Mouse (Mus musculus) ES-CJ7 (cell line): Measurements from ENCODE around the gene Taf6l.

Experiments used
- DNase-seq: peaks from one replicate; pipeline ENCODE4 v3.0.0; 2011; ENCODE audit warnings: low read depth, low spot score

The Taf6l gene

DNA sequence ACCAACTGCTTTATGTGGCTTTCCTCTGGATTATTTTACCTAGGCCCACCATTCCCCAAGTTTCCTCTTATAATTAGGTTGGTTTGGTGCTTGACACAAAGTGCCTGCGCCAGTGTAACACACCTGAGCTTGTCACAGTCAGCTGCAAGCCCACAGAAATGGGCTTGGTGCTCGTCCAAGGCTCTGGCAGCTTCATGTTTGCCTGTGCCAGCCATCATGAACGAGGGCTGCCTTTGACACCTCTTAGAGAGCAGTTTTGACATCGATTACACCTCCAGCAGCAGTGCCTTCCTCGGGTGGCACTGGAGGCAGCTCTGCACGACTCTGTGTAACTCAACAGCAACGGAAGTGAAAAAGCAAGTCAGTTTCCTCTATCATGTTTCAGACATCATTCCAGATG, 4.0 kb upstream of the Taf6l start:
- DNase-seq = no peak

DNA sequence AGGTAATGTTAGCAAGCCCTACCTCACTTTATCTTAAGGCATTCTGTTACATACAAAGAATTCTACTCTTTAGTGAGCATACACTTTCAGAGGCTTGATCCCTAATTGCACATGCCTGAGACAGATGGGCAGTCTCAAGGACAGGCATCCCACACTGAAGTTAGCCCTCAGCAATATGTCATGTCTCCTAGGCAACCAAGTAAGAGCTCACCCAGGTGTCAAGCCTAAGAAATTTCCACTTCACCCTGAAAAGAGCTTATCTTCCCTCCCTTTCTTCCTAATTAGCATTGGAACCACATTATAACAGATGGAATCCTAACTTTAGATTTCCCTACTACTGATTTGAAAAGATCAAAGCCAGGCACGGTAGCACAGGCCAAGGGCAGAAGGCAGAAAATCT, 3.0 kb upstream of the Taf6l start:
- no peak for DNase-seq

DNA sequence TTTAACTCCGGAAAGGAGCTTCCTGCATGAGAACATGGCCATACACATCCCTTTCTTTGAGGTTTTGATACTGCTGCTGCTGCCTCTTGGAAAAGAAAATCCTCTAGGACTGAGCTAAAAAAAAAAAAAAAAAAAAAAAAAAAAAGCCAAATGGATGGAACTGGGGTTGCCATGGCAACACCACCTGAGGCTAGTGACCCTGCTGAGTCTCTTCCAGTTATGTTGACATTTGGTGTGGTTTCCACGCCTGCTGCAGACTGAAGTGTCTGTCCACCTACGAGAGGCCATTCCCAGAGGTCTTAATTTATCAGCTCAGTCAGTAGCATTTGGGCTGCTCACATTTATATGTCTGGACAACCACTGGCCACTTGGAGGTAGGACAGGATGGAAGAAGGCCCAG, 2.3 kb upstream of the Taf6l start:
- peak; percentile 38 for DNase-seq

DNA sequence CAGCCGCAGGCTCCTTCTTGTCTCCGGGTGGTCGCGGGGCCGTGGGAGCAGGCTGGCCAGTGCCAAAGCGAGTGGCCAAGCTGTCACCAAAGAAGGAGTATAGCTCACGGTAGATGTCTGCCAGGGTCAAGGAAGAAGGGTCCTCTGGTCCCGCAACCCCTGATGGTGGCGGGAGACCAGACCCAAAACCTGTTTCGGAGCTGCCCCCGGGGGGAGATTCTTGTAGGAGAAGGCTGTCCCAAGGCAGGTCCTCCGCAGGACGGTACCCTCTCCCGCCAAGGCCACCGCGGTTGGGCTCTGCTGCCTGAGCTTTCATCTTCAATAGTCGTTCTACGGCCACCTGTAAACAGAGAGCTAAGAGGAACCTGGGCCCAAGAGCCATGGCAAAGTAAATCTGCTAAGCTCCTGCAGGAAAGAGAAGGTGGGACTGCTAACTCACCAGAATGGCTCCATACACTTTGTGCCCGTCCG, 11.2 kb downstream of the Taf6l start:
- no peak for DNase-seq

DNA sequence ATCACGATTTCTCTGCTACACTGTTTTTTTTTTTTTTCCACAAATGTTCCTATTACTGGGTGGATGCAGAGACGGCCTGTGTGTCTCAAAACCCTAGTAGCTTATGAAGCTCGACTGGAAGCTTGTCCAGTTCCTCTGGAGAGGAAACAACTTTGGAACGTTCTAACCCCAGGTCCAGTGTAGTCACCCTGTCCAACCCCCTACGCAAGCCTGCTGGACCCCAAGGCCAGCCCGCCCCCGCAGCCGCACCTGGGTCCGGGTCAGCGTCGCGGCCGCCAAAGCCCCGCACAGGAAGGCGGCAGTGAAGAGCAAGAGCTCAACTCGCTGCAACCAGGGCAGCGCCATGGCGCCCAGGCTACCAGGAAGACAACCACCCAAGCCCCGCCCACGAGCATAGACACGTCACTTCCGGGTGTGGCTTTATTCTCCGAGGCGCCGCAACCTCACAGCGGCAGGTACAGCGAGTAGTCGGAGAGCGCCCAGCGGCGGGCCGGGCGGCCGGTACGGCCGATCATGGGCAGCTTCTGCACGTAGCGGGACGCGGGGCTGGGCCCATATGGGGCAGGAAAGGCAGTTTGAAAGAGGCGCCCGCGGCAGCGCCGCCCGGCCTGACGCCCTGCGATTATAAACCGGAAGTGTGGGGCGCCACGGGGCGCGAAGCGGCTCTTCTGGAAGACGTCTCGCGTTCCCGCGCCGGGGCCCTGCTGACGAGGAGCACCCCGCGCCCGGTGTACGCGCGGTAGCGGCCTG, 12.0 kb downstream of the Taf6l start, which contains the start of gene Tmem179b:
TSS of gene Tmem179b (minus strand) at position 382 of the 750 bp plus-strand sequence.
- DNase-seq = peak; percentile 93

DNA sequence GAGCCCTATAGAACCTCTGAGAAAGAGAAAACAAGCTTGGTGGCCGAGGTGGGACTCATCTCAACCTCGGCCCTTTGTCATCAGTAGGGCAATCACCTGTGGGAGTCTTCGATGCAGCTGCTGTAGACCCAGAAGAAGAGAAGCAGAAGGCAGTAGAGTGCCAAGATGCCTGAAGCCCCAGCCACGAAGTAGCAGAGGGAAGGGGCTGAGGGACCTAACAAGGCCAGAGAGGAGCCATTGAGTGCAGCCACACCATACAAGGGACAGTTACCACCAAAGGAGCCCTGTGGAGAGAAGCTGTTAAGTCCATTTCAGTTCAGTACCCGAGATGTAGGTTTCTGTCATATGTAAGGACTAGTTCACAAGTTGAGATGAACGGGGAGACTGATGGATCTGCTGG, 12.8 kb downstream of the Taf6l start:
- DNase-seq = no peak

DNA sequence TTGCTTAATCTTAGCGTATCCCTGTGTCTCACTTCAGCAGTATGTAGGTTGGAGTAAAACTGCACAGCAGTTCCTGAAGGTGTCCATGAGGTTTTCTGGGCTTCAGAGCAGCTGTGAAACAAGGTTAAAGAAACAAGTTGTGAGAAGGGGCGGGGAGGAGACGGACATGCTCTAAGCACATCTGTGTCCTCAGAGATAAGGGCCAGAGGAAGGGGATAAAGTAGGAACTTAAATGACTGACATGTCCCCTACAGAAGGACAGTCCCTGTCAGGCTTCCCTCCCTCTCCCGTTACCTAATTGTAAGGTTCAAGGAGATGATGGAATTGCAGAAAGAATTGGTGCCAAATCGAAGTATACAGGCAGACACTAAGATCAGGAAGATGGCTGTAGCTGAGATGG, 13.2 kb downstream of the Taf6l start:
- DNase-seq = no peak

DNA sequence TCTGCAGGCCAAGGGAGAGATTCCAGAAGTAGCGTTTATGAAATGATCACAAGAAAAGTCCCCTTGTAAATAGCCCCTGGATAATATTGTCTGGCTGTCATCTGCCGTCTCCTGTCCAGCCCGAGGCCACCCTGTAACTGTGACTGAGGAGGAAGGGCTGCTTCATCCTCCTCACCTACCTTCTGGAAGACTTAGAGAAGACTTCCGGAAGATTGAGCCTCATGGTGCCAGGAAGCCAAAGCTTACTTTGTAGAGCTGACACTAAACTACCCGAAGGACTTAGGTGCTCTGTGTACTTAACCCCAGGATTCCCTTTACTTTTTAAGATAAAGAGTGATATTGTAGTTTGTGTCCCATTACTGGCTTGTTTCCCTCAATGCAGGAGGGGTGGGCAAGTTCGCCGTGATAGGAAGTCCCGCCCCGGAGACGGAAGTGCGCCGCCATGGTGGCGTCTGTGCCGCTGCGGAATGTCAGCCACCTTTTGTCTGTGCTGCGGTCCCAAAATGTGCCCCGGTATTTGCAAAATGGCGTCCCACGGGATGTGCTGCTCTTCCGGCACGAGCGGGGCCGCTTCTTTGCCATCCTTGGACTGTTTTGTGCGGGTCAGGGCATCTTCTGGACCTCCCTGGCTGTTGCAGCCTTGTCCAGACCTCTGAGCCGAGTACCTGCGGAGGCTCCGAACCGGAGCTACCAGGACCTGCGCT, 15.5 kb downstream of the Taf6l start, which contains the start of gene Tmem223:
TSS of gene Tmem223 (plus strand) at position 430 of the 704 bp plus-strand sequence.
- DNase-seq = peak; percentile 77

DNA sequence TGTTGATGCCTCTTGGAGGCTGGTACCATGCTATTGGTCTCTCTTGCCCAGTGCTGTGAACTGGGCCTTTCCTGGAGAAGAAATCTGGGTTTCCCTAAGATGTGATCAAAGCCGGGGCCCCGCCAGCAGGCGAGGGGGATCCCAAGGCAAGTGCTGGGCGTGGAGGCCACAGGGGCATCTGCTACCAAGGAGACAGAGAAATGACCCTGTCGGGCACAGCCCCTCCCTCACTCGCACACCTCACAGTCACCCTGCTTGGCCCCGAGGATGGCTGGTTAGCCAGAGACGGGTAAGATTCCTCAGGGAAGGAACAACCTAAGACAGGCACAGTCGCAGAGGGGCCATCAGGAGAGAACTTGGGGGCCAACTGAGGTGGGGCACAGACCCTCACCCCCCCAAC, 20.7 kb downstream of the Taf6l start:
- no peak for DNase-seq

DNA sequence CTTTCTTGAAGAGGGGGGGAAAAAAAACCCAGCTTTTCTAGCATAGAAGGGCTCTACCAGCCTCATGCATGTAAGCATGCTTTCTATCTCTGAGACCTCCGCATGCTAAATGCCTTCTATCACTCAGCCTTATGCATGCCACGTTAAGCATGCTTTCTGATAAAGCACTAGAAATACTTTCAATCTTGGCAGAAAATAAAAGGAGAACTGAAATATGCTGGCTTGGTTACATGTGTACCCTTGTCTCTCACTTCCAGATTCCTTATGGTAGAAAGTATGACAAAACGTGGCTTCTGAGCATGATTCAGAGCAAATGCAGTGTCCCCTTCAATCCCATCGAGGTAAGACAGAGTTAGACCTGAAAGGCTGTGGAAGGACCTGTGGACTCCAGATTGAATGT, 22.9 kb downstream of the Taf6l start:
- no peak for DNase-seq

DNA sequence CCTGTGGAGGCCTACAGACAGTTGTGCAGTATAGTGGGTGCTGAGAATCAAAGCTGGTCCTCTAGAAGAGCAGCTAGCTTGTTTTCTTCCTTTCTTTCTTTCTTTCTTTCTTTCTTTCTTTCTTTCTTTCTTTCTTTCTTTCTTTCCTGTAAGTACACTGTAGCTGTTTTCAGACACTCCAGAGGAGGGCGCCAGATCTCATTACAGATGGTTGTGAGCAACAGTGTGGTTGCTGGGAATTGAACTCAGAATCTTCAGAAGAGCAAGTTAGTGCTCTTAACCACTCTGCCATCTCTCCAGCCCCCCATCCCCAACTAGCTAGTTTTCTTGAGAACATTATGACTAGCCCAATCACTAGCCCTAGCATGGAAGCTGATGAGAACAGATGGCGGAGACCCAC, 25.5 kb downstream of the Taf6l start:
- DNase-seq = no peak

DNA sequence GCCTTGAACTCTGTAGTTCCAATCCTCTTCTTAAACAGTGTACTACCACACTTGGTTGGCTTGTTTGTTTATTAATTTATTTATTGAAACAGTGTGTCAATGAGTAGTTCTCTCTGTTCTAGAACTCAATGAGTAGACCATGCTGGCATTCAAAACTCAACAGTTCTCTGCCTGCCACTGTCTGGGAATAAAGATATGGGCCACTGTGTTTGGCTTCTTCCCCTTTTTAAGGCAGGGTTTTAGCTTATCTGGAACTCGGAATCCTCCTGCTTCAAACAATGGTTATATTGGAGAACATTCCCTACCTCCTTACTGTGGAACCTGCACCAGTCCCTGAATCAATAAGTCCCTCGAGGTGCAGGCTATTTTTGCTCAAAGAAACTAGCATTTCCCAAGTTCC, 27.3 kb downstream of the Taf6l start:
- no peak for DNase-seq

DNA sequence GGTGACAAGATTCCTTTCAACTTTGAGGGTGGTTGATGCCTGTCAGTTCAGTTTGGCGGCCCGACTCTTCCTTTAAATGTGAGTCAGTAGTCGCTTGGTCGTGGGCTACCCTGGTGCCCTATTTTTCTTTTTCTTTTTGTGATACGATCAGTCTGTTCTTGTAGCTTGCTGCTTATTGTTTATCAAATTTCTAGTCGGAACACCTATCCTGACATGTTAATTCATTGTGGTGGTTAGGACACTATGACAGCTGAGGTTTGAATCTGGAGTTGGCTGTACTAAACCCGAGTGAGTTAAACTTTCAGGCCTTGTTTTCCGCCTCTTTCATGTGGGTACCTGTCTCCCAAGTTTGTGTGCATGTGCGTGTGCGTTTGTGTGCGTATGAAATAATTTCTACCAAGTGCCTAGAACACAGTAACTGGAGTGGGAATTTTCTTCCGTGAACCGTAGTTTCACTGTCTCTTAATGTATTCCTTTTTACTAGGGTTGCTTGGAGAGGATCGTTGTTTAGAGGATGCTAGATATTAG, 28.7 kb downstream of the Taf6l start:
- DNase-seq = no peak

DNA sequence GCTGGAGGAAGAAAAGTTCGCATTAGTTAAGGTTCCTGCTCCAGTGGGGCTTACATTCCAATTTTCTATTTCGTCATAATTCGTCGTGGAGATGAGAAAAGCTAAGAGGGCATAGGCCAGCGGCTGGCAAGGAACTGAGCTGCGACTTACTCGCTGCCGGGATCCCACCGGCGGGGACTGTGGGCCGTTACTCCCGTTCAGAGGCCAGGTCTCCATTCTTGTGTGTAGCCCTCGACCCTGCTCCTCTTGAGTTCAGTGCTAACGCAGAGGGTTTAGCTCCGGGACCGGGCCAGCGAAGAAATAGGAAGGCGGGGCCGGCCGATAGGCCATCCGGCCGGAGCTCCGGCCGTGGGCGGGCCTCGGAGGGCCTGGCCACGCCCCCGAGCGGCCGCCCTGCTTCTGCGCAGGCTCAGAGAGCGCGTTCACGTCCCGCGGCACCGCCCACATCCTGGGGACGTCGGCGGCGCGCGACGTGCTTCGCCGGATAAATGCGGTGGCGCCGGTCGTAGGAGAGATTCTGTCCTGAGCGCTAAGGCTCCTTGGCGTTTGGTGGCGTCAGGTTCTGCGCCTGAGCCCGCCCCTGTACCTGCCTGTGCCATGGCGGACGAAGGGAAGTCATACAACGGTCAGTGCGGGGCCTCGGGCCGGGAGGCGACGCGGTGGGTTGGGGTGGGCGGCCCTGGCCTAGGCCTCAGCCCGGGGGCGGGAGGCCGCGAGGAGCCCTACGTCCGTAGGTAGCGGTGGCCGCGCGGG, 29.4 kb downstream of the Taf6l start, which contains the start of gene Nxf1:
TSS of gene Nxf1 (plus strand) at position 439 of the 753 bp plus-strand sequence.
- peak; percentile 94 for DNase-seq

DNA sequence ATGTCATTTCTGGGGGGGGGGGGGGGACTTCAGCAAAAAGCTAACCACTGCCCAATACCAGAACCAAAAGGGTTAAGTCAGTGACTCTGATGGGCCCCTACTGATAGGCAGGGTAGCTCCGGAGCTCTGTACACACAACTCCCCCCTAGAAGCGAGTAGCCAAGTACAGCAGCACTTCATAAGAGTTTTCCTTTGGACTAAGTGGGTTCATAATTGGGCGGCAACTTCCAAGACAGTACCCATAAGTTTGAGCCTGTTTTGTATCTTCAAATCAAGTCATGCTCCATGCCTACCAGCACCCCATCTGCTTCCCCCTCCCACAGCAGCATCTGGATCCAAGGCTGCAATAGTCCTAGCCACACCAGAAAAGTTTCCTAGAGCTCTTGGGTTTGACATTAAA, 30.6 kb downstream of the Taf6l start:
- DNase-seq = no peak

DNA sequence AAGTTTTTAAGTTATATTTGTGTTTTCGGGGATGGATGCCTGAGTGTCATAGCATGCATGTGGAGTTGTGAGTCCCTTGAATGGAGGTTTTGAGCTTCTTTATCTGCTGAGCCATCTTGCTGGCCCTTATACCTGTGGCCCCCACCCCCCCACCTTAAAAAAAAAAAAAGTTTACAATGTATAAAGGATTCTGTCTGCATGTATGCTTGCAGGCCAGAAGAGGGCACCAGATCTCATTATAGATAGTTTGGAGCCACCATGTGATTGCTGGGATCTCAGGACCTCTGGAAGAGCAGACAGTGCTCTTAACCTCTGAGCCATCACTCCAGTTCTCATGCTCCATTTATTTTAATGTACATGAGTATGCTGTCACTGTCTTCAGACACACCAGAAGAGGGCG, 38.8 kb downstream of the Taf6l start:
- DNase-seq = peak; percentile 61

DNA sequence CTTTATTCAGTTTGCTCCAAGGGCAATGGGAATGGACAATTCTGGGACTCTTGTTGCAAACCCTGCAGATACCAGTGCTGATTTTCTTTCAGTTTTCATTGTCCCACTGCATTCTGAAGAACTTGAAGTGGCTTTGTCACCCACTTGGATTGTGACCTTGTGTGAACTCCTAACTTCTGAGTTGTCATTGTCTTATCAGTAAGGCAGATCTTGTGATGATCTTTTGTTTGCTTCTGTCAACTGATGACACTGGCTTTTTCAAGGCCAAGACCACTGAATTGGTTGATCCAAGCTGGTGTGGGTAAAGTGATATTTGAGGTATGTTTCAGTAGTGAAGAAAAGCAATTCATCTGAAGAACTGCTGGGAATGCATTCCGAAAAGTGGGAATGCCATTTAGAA, 40.8 kb downstream of the Taf6l start:
- DNase-seq = no peak

DNA sequence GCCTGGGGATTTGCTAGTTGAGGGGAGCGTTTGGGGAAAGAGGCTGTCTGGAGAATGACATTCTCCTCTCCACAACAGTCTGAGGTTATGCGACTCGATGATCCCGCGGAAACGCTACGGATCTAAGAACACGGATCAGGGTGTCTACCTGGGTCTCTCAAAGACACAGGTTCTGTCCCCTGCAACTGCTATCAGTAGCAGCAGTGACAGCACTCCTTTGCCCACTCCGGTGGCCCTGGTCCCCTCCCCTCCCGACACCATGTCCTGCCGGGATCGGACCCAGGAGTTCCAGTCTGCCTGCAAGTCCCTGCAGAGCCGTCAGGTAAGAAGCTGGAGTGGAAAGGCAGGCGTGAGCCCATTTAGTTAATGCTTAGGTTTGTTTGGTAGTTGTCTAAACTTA, 44.0 kb downstream of the Taf6l start:
- no peak for DNase-seq

DNA sequence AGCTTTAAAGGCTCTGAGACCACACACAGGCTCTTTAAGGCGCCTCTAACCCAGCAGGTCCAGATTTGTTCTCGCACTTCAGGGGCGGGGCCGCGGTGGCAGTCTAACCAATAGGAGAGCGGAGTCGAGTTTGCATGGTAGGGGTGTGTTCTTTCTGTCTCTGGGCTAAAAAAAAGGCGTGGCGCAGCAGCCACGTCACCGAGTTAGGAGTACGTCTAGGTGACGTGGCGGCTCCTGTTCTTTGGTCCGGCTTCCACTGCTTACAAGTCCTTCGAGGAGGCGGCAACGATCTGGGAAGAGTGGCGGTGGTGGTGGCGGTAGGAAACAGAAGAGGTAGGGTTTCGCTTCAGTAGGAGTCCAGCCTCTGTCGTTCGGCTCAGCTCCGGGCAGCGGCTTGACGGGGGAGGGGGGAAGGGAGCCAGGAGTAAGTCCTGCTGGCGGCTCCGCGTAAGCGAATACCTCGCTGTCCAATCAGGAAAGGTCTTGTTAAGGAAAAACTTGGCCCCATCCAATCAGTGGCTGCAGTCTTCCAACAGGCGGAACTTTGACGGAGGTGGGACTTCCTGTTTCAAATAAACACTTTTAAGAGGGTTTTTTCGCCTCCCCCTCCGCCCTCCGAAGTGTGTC, 44.9 kb downstream of the Taf6l start, which contains the start of gene Stx5a:
TSS of gene Stx5a (plus strand) at position 171 of the 627 bp plus-strand sequence.
- DNase-seq = peak; percentile 98

DNA sequence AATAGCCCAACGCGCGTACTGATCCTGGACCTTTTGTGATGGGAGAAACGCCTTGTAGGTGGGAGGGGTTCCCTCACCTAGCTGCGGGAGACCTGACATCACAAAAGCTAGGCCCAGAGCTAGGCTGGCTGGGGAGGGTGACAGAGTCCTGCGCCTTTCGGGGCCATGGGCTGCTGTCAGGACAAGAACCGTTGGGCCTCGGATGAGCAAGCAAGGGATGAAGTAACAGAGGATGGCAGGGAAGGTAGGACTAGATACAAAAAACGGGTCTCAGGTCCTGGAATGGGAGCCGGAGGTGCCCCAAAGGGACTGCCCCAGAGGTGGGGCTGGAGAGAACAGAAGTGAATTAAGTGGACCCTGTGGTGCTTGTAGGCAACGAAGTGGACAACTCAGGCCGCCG, 45.6 kb downstream of the Taf6l start, which contains the start of gene 1700092M07Rik:
TSS of gene 1700092M07Rik (plus strand) at position 116 of the 400 bp plus-strand sequence.
- peak; percentile 32 for DNase-seq

DNA sequence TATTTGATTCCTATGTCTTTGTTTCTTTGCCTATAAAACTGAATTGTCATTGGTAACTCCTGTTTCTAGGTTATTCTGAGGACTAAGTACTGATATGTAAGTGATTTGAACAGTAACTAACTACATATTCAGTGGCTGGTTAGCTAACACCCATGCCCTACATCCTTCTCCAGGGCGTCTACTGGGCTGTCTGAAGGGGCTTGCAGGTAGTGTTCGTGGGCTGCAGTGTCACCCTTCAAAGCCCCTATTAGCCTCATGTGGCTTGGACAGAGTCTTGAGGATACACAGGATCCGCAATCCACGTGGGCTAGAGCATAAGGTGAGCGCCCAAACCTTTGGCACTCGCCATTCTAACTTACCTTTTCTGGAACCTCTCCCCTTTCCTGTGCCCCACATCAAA, 46.6 kb downstream of the Taf6l start:
- no peak for DNase-seq
